Mouse (Mus musculus): ENCODE results near the gene Wls.

GRCm38 (mm10) chr3:159891057-159891752 is 51.7 kb downstream of the Wls start:
- no peak for TF ChIP-seq CTCF (IDR thresholded peaks at IDR 0.05; ENCODE audit: low read depth)
- no peak for TF ChIP-seq EP300 (optimal IDR thresholded peaks at IDR 0.05)

Measured in stomach, postnatal 0 days (tissue).